Mouse (Mus musculus) spleen, embryonic (tissue): ENCODE data around the gene Rmi1.
"Not testable (repeated sequence)": the region's sequence is repeated elsewhere in the genome, so short reads cannot be mapped to it uniquely, and the experiment has no call there.

Experiments used
- CTCF ChIA-PET: fragments of 350-600 bp; sonication (Branson Sonifier 250); formaldehyde crosslinking; loops from one replicate; lab custom pipeline; 2022; lab: Charles Lee

Rmi1 gene

DNA sequence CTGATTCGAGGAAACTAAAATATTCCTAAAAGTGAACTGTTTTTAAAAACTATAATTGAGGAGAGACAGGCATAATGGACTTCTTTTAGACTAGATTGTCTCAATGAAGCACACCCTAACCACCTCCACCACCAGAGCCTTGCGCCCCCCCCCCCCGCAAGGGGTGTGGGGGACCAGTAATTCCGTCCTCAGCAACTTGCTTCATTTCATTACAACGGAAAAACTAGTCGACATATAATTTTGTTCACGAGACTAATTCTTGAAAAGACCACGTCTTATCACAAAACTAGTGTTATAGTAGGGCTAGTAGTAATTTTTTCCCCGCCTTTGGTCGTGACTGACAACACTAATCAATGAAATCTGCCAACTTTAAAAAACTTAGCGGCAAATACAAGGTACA, 1.5 kb upstream of the Rmi1 start:
- CTCF ChIA-PET: no interaction called here

DNA sequence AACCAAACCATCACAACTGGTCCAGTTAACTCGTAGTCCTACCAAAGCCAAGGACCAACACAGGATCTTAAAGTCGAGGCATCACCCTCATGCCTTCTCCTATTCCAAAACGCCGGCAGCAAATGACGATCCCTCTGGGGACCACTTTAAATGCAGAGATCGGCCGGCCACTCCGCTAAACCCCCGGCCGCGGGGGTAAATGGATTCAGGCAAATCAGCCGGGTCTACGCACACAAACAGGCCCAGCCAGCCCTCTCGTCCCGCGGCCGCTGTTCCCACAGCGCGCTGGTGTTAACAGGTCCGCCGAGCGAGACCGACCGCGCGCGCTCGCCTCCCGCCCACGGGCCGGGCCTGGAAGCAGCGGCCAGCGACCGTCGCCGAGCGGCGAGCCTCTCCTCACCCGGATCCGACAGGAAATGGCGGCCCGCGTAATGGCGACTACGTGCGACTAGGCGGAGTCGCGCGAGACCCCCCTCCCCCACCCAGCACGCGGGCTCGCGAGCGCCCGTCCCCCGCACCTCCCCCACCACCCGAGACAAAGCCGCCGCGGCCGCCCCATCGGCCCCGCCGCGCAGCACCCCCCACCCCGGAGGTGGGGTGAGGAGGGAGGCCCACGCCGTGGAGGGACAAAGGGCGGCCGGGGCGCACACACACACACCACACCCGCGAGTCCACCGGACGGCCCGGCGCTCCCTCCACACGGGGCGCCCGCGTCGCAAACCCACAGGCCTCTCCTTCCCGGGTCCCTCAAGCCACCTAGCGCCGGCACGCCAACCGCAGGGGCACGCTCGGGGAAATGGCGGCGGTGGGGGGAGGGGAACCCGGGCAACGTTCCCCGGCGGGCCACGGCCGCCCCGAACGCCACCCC, 679 bp upstream of the Rmi1 start:
- CTCF ChIA-PET: no interaction called here

DNA sequence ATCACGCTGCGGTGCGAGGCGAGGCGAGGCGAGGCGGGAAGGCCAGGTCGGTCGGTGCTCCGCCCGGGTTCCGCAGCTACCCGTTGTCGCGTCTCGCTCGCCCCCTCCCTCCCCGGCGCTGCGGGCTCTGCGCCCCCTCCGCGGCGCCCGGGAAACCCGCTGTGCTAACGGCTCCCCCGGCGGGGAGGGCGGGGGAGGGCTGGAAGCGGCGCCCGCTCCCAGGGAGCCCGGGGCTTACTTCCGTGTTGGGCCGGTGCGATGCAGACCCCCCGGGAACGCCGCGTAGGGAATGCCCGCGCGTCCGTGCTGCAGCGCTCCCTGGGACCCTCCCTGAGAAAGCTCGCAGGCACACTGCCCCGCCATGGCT, 679 bp downstream of the Rmi1 start:
- CTCF ChIA-PET: interaction anchor here (0.6 kb wide), 1 partner anchor 13 kb away, joined by 3 read pairs; no protein-coding TSS in a partner anchor

DNA sequence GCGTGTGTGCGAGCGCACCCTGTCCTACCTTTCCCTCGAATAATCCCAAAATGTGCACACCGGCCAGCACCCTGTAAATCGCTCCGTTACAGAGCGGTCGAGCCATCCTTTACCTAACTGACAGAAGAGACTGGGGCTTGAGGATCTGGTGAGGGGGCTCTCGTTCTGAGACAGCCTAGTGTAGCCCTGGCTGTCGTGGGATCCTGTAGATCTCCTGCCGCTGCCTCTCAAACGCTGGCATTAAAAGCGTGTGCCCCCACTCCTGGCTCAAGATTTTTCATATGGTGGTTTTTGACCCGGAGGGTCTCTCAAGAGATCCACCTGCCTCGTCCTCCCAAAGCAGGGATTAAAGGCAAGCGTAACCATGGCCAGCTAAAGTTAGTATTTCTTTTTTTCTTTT, 1.2 kb downstream of the Rmi1 start, which contains the start of gene Hnrnpk:
Gene Hnrnpk (minus strand): TSS at position 101 of the 400 bp plus-strand sequence.
- CTCF ChIA-PET: interaction anchor here (0.6 kb wide), 1 partner anchor 105 kb away, joined by 3 read pairs; no protein-coding TSS in a partner anchor

DNA sequence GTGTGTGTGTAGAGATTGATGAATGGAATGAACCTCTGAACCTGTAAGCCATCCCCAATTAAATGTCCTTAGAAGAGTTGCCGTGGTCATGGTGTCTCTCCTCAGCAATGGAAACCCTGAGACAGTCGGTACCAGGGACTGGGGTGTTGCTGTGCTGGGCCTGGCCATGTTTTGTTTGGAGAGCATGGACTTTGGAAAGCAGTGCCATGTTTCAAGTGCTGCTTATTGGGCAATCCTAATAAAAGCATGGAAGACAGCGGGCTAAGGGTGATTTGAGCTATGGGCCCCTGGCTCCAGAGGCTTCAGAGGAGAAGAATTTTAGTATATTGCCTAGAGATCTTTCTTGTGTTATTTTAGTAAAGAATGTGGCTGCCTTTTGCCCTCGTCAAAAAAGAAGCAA, 9.0 kb downstream of the Rmi1 start:
- CTCF ChIA-PET: no interaction called here

DNA sequence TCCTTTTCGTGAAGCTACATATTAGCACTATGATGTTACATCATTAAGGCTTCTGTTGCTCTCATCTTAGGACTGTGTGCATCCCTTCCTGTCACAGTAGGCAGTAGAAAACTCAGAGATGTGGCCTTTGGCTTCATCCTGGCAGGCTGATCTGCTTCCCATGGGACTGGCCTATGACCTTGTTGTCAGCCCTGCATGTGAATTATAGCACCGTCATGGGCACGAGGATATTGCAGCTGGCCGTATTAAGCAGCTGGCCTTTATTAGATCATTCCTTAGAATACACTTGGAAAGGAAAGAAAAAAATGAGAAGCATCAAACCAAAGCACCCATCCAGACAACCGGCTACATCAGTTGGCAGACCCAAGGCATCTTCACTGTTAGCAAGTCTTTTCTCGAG, 13.3 kb downstream of the Rmi1 start:
- CTCF ChIA-PET: no interaction called here

DNA sequence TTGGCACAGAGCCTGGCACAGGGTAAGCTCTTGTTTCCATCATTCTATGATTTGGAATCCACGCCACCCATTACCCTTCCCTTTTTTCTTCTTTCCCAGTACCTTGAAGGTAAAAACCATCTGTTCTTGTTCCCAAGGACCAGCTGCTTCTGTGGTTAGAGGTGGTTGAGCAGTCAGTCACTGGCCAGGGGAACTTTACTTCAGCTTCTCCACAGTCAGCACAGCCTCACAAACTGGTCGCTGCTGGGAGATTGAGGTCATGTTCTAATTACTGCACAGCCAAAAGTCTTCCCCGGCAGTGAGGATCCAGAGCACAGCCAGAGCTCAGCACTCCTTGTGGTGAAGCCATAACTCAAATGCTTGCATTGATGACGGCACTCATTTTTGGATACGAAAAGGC, 13.8 kb downstream of the Rmi1 start:
- CTCF ChIA-PET: interaction anchor here (0.6 kb wide), 1 partner anchor 128 kb away, joined by 3 read pairs; no protein-coding TSS in a partner anchor

DNA sequence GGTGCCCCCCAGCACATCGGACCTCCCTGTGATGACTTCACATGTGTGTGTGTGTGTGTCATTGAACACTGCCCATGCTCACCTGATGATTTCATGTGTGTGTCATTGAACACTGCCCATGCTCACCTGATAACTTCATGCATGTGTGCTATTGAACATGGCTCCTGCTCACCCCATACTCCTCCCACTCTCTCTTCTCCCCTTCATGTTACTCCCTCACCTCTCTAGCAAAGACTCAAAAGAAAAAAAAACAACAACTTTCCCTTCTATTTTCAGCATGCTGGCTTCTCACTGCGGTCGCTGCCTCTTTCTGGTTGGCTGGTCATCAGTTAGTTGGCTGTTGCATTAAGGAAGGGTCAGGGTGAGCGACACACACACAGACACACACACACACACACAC, 16.6 kb downstream of the Rmi1 start:
- CTCF ChIA-PET: no interaction called here

DNA sequence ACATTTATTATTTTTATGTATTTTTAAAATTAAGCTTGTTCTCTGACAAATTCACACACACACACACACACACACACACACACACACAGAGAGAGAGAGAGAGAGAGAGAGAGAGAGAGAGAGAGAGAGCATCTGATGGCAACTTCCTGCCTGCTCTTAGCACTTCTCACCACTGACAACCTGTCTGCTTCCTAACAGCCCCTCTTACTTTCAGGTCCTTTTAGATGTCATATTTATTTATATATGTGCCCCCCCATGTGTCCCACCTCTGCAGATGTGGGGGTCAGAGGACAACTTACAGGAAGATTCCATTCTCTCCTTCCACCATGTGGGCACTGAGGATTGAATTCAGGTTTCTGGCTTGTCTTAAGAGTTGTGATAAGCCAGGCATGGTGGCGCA, 17.2 kb downstream of the Rmi1 start:
- CTCF ChIA-PET: interaction anchor here (0.6 kb wide), 1 partner anchor 46 kb away, joined by 6 read pairs; no protein-coding TSS in a partner anchor

DNA sequence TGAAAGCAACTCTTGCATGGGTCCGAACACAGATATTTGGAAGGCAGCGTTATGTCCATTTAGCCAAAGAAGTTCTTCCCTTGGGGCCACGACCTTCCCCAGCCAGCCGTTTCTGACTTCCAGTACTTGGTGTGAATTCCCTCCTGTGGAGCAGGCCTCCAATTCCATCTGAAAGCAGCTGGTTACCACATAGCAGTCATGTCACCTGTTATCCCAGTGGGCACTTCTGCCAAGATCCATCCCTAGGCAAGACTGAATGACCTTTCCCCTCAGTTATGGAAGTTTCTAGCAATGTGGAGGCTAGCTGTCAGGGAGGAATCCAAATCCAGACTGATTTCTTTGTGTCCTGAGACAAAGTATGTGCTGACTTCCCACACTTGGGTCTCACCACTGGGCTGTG, 19.0 kb downstream of the Rmi1 start:
- CTCF ChIA-PET: no interaction called here

DNA sequence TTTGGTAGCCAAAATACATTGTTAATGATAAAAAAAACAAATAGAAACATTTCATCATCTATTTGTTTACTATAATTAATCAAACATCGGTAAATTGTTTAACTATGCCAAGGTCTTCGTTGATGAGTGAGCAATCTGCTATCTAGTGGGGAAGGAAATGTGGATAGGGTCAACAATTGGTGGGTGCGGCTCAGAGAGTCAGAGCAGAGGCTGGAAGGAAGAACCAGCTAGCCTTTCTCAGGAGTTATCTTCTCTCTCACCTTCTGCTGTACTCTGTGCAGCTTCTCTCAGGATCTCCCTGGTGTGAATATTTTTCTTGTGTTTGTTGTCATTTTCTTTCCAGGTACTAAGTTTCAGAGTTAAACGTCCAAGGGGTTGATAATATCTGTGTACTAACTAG, 20.2 kb downstream of the Rmi1 start:
- CTCF ChIA-PET: no interaction called here

DNA sequence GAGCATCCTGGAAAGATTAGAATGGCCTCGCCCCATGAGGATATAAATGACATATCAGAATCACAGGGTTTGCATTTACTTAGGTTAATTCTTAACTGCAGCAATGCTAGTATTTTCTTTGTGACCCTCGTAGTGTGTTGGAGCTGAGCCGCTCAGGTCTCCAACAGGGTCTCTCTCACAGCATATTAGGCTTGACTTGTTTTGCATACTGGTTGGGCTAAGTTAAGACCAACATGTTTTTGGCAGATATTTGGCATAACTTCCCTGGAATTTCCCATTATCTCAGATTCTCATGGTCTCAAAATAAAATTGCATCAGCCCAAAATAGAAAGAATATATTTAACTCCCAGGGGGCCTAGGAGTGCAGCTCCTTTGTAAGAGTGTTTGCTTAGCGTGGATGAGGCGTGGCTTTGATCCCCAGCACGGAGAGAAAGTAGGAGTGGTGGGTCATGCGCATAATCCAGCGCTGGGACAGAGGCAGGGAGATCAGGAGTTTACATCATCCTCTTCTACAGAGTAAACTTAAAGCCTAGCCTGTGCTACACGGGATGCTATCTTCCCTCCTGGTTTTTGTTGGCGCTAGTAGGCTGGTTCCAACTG, 21.1 kb downstream of the Rmi1 start:
- CTCF ChIA-PET: no interaction called here

DNA sequence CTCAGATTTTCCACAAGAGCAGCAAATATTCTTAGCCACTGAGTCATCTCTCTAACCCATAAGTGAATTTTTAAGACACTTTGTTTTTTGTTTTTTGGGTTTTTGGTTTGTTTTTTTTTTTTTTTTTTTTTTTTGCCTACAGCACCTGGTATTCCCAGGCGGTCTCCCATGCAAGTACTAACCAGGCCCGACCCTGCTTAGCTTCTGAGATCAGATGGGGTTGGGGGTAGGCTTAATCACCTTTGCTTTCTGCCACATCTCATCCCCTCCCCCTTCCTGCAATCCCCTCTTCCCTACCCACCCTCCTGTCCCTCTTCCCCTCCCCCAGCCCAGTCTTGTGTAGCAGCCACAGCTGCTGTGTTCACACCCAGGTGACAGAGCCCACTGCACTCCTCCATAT, 37.7 kb downstream of the Rmi1 start:
- CTCF ChIA-PET: no interaction called here

DNA sequence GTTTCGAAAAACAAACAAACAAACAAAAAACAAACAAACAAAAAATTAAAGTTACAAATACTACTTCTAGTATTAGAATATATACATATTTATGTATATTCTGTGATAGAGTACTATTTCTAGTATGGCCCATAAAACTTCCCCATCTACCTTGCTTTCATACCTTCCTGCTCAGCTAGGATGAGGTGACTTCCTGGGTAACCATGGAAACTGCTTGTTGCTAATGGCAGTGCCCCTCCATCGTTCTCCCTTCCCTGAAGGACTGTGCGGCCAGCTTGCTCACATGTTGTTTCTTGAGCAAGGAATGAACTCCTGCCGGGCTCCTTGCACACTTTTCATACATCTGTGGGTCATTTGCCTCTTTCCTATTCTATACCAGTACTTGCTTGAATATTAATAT, 41.3 kb downstream of the Rmi1 start:
- CTCF ChIA-PET: no interaction called here

DNA sequence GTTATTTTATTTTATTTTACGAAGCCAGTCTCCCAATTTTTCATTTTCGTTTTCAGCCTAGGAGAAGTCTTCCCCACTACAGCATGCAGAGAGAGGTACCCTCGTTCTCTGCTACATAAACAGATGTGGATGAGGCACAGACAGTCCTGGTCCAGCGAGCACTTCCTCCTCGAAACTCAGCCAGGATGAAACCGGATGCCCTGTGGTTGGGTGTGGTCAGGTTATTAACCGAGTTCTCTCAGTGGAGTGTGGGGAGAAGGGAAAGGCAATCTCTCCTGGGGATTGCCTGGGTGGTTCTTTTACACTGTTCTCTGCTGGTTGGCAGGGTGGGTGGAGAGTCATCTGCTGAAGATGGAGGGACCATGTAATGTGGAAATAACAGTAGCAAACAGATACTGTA, 41.7 kb downstream of the Rmi1 start:
- CTCF ChIA-PET: no interaction called here

DNA sequence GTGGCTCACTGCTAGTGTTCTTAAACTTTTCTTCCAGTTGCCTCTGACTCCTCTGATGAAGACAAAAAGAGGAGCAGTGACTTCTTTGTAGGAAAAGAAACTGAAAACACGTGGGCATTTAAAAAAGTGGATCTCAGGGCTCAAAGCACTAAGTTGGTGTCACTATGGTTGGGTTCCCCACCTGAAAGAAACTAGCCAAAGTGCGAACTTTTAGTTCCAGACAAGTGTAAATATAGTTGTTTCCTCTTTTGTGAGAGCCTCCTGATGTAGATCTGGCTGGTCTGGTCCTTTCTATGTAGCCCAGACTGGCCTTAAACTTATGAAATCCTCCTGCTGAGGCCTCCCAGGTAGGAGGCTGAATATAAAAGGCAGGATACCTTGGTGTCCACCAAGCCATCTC, 44.5 kb downstream of the Rmi1 start:
- CTCF ChIA-PET: no interaction called here

DNA sequence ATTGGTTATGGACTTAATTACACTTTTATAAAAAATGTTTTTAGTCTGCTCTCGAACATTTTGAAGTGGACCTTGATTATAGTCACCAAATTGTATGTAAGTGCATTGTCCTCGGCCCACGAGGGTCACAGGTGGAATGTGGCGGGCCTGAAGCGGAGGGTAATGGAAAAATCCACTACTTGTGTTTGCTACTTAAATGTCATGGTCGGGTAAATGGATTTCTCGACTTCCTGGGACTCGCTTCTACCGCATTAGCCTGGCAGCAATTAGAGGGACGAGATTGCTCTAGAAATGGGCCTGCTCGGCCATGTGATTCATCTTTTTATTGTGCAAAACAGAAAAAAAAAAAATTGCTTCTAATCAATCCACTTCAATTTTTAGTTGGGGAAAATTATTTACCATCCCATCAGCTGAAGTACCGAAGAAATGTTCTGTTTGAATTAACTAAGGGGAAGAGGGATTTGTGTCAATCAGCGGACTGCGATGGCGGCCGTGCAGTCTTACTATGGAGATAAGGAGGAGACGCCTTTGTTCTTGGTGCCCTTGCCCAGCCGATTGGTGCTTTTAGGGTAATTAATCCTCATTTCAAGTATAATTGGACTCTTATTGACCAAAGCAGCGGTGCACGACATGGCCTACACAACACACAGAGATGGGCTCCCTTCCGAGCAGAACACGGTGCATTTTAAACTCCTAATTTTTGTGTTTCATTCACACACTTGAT, 48.6 kb downstream of the Rmi1 start:
- CTCF ChIA-PET: no interaction called here

DNA sequence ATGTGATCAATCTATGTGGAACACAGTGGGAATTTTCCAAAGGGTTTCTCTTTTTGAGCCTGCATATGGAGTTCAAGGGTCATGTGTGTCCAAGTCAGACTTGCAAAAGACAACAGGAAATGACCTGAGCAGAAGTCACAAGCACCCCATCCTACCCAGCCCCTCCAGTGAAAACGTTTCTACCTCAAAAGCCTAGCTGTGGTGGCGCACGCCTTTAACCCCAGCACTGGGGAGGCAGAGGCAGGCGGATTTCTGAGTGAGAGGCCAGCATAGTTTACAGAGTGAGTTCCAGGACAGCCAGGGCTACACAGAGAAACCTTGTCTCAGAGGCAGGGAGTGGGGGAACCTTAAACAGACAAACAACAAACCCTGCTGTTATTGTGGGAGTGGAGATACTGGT, 50.2 kb downstream of the Rmi1 start:
- CTCF ChIA-PET: no interaction called here

DNA sequence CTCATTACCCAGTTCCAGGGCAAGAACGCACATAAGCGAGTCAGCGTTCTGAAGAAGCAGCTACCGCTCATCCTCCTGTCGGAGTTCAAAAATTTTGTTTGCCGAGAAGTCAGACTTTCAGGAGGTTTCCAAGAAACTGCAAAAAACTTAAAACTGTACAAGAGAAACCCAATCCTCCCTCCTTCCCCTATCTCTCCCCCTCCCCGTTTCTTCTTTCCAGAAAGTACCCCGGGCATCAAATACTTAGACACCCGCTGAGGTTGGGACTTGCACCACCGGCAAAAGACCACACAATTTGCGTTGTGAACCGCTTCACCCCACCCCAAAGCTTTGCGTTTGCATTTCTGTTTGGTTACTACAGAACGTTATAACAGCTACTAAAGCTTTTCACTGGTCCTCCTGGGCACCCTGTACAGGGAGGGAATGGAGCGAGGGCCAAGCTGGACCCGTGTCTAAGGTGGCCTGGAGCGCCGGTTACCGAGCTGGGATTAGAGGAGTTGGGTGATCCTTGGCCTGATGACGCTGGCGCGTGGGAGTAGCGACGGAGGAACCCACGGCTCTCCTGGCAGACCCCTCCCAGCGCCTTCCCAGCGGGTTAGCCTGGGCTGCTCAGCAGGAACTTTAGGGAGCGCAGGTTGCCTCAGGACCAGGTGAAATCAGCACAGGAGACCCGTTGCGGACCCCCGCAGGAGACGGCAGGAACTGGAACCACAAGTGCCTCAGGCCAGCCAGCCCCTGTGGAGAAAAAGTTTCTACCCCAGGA, 50.8 kb downstream of the Rmi1 start:
- CTCF ChIA-PET: no interaction called here

DNA sequence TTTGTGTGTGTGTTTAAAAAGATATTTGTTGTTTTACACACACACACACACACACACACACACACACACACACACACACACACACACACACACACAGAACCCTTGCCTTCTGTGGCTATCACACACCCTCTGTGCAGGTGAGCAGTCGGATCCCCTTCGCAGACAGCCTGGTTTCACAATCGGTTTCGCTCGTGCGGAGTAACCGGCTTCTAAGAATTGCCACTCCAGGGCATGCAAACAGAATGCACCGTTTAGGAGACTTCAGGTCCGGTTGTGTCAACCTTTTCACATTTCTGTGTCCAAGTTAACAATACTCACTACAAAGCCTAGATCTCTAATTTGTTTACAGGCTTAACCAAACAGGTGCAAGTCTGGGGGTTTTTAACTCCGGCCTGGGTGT, 51.5 kb downstream of the Rmi1 start:
- CTCF ChIA-PET: no interaction called here

DNA sequence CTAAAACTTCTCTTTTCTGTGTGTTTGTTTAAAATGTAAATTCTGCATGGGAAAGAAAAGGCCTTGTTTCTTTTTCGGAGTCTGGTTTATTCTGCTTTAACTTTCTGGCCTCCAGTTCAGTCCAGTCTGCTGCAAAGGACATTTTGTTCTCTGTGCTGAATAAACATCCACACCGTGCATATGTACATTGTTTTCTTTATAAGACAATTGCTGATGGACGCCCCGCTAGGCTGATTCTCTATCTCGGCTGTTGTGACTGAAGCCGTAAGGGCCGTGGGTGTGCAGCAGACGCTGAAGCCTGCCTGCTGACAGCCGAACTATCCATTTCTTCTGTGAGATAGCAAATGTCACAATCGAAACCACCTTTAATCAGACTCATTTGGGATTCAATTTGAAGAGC, 54.5 kb downstream of the Rmi1 start:
- CTCF ChIA-PET: no interaction called here

DNA sequence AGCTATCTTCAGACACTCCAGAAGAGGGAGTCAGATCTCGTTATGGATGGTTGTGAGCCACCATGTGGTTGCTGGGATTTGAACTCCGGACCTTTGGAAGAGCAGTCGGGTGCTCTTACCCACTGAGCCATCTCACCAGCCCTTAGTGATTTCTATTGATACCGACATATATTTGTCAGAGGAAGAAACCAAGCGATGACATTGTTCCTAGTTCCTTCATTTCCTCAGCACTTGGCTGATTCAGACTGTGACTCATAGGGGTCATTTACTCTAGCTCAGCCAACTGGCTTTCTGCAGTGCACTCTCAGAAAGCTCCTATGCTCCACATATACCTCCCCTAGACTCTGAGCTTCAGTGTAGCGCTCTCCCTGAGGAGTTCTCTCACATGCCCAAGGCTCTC, 56.8 kb downstream of the Rmi1 start:
- CTCF ChIA-PET: not testable (repeated sequence)
